Mouse (Mus musculus): ENCODE data around the gene Olfr1427.
"Not testable (repeated sequence)": the region's sequence is repeated elsewhere in the genome, so short reads cannot be mapped to it uniquely, and the experiment has no call there.

The Olfr1427 gene

GRCm38 (mm10) chr19:12103234-12103633, at the start of gene Olfr1427:
Olfr1427 (minus strand) TSS chr19:12103334.
- in situ Hi-C loops (cut with MboI, MseI), result no loop called here

DNA sequence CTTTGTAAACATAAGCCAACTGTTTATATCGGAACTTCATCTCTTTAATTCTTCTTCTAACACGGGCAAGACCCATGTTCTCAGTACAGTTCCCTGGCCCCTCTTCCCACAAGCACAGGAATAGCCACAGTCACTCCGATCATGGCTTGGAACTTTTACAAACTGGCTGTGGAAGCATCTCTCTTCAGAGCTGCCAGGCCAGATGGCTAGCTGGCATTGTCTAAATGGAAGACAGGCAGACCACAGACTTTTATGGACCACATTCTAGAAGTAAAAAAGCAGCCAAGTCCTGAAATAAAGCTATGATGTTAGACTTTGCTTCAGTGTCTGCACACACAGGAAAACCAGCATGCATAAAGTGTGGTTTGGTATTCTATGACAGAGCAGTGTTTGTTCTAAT, 42.3 kb upstream of the Olfr1427 start:
- in situ Hi-C loops (cut with MboI, MseI), result no loop called here

DNA sequence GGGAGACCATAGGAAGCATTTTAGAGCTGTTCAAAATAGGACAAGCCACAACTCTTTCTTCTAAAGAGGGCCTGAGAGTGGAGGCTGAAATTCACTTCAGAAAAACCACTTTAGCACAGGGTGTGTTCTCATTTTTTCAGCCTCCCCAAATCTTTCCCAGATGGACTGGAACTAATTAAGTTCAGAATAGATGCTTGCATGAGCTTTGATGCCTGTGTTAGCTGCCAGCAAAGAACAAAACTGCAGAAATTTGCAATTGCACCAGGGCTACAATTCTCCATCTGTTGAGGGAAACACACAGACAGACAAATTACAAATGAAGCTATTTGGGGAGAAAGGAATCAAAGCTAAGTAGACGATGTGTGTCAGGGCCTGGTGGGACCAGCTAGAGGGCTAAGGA, 40.2 kb upstream of the Olfr1427 start:
- in situ Hi-C loops (cut with MboI, MseI), result no loop called here

DNA sequence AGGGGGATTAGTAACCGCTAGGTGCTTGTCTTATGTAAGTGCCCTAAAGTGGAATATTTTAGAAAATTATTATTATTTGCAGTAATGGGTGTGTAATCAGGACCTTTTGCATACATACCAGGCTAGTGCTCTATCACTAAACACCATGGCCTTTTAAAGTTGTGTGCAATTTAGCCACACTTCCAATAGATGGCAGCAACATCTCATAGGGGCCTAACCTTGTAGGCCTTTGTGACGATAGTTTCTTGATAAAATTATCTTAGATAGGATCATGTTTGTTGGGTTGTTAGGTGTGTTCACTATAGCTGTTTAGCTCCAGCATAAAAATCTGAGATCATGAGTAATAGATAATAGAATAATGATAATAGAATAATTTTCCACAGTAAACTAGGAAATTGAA, 31.2 kb upstream of the Olfr1427 start:
- in situ Hi-C loops (cut with MboI, MseI), result loop anchor here (10.0 kb wide), 1 partner anchor 281 kb away; the partner anchor contains the start of gene Olfr1441

- in situ Hi-C loops (cut with MboI, MseI), result no loop called here
Measured at GRCm38 (mm10) chr19:12123103-12123502, 20.0 kb upstream of the Olfr1427 start, which contains the start of gene Olfr76. Olfr76 (minus strand) TSS chr19:12123203.

DNA sequence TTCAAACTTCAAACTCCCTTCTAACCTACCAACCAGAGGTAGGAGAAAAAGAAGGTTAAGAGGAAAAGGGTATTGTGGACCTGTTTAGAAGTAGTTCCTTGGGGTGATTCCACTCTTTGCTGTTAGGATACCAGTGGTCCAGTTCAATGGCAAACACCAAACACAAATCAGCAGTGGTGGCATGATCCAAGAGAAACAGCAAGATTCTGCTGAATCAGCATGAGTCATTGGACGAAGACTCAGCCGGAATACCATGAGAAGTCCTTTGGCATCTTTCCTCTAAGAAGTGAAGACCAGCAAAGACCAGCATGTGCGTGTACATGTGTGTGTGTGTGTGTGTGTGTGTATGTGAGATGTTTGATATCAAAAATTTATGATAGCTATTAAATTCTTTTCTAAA, 13.3 kb upstream of the Olfr1427 start:
- in situ Hi-C loops (cut with MboI, MseI), result no loop called here

DNA sequence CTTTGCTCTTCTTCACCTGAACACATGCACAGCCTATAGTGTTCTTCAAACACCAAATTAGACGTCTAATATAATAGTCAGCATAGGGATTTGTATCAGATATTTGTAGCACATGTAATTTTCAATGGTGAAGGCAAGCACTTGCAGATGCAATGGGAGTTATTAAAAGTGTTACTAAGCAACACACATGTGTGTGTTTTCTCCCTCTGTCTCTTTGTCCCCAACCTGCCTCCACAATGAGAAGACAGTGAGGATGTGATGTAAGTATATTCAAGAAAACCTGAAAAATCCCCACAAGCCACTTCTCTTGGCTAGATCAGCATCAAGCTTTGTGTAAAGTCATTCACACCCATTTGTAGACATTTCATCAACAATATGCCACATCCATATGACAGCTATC, 12.7 kb upstream of the Olfr1427 start, which contains the start of gene Olfr1428:
Olfr1428 (minus strand) TSS at position 101 of the 400 bp plus-strand sequence.
- in situ Hi-C loops (cut with MboI, MseI), result no loop called here

- in situ Hi-C loops (cut with MboI, MseI), result no loop called here
Measured at GRCm38 (mm10) chr19:12113807-12114206, 10.7 kb upstream of the Olfr1427 start.

DNA sequence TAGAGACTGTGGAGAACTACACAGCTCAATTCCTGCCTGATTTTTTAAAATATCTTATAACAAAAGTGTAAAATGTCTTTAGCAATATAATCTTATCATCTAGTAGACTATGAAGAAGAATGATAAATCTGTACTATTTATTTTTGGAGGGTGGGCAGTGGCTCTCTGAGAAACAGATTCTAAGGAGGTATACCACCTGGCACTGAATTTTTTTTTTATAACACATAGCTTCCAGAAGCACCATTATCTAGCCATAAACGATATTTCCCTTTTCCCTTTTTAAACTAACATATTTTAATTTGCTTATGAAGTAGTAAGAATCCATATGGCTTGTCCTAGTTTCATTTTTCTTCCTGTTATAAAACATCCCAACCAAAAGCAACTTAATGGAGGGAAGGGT, 1.4 kb upstream of the Olfr1427 start:
- in situ Hi-C loops (cut with MboI, MseI), result no loop called here

GRCm38 (mm10) chr19:12091913-12092312, 11.2 kb downstream of the Olfr1427 start, which contains the start of gene Olfr1426:
Olfr1426 (minus strand) TSS chr19:12092013.
- in situ Hi-C loops (cut with MboI, MseI), result no loop called here

- in situ Hi-C loops (cut with MboI, MseI), result not testable (repeated sequence)
Measured at GRCm38 (mm10) chr19:12077631-12078030, 25.5 kb downstream of the Olfr1427 start, which contains the start of gene Olfr1425. Olfr1425 (minus strand) TSS chr19:12077731.

DNA sequence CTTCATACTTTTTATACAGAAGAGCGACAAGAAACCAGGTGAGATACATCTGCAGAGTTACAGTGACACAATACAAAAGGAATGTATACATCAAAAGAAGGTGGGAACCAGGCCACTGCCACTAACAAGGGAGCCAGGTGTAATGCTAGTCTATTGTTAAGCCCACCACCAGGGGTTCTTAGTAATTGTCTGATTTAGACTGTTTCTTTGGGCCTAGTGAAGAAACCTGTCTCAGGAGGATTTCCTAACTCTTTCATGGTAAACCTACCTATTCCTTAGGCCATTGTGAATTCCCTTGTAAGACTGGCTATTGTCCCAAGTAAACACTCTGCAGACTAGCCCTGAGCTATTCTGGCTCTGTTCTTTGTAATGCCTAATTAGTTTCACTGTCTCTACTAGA, 33.6 kb downstream of the Olfr1427 start:
- in situ Hi-C loops (cut with MboI, MseI), result not testable (repeated sequence)

- in situ Hi-C loops (cut with MboI, MseI), result not testable (repeated sequence)
Measured at GRCm38 (mm10) chr19:12067806-12068205, 35.3 kb downstream of the Olfr1427 start.

- in situ Hi-C loops (cut with MboI, MseI), result not testable (repeated sequence)
Measured at GRCm38 (mm10) chr19:12062582-12062981, 40.6 kb downstream of the Olfr1427 start, which contains the start of gene Olfr1424. Olfr1424 (minus strand) TSS chr19:12062682.

All from T-helper 1 cell (primary cell).